In genomic region chr4:63231121-63231520, GRCm38 (mm10) we compare ENCODE assay signal across 9 mouse cellular contexts. TPM values are rescaled to one million over a fixed set of nuclear protein-coding genes. Genes with fewer than 3 reads are reported as not detected.
A peak's percentile ranks its signal among the peaks of the same experiment; 100 is the strongest.
DNase-seq lines count a peak whose midpoint lies in the region; ATAC-seq and TF ChIP-seq lines count a peak whose summit lies in the region.
"Had no signal": no experiment of that assay in that cellular context is flagged by ENCODE, and none has a peak within 500 bp of the region (broad histone marks: within the 10 kb centered on the region; RNA-seq: fewer than 3 reads in every experiment).

No protein-coding gene starts in this region.

- no peak for TF ChIP-seq CTCF in lung, adult 2 months (IDR thresholded peaks at IDR 0.05; ENCODE audit: insufficient read depth, low read length)
- TF ChIP-seq CTCF in small intestine, adult 2 months (IDR thresholded peaks at IDR 0.05; ENCODE audit: extremely low read depth, insufficient read length, insufficient replicate concordance, low read depth, low read length) = no peak

- peak overlapping the region; percentile 2; the same call in 1 of the 2 replicates for H3K27ac ChIP-seq in small intestine, adult 2 months (ENCODE audit: insufficient read depth, low read depth, low read length)
- no peak overlapping the region for H3K27ac ChIP-seq in midbrain, embryonic 11.5 days (ENCODE audit: low read depth, low read length)
- no peak overlapping the region for H3K27ac ChIP-seq in forebrain, embryonic 15.5 days (replicated peaks)

- ATAC-seq in midbrain, embryonic 11.5 days (ENCODE audit: low FRiP score) = no peak
- ATAC-seq in forebrain, embryonic 15.5 days (replicated peaks) = no peak
- ATAC-seq: forebrain, postnatal 0 days had no signal

- H3K4me1 ChIP-seq in lung, adult 2 months (ENCODE audit: control insufficient read depth, insufficient read depth, low read length) = no peaks in the 10 kb centered on the region; the same call in 1 of the 2 replicates
- peaks cover 12% of the 10 kb centered on the region for H3K4me1 ChIP-seq in small intestine, adult 2 months (ENCODE audit: control insufficient read depth, insufficient read depth, insufficient read length, low read length)
- peaks cover 15% of the 10 kb centered on the region for H3K4me1 ChIP-seq in midbrain, embryonic 11.5 days (ENCODE audit: control insufficient read depth, insufficient read depth, low read length)
- peaks cover 39% of the 10 kb centered on the region for H3K4me1 ChIP-seq in forebrain, embryonic 15.5 days

- no peak overlapping the region for H3K4me2 ChIP-seq in midbrain, embryonic 11.5 days
- H3K4me2 ChIP-seq in forebrain, embryonic 15.5 days (replicated peaks) = no peak overlapping the region

- H3K36me3 ChIP-seq in small intestine, adult 2 months (ENCODE audit: control insufficient read depth, insufficient read depth, low read length) = no peaks in the 10 kb centered on the region
- H3K36me3 ChIP-seq in midbrain, embryonic 11.5 days (ENCODE audit: control insufficient read depth, insufficient read depth, low read length) = no peaks in the 10 kb centered on the region
- H3K36me3 ChIP-seq in forebrain, embryonic 15.5 days = no peaks in the 10 kb centered on the region

- no peak overlapping the region for H3K9ac ChIP-seq in midbrain, embryonic 11.5 days (ENCODE audit: low read length)
- H3K9ac ChIP-seq in forebrain, embryonic 15.5 days (replicated peaks) = no peak overlapping the region
- H3K9ac ChIP-seq: forebrain, postnatal 0 days had no signal

- no peak overlapping the region for H3K4me3 ChIP-seq in lung, adult 2 months (replicated peaks; ENCODE audit: extremely low read depth, low read depth, low read length)
- no peak overlapping the region for H3K4me3 ChIP-seq in small intestine, adult 2 months (ENCODE audit: low read depth, low read length)
- no peak overlapping the region for H3K4me3 ChIP-seq in midbrain, embryonic 11.5 days (ENCODE audit: low read depth, low read length)
- H3K4me3 ChIP-seq in forebrain, embryonic 15.5 days = no peak overlapping the region

- TF ChIP-seq POLR2A in lung, adult 2 months (IDR thresholded peaks at IDR 0.05; ENCODE audit: borderline replicate concordance, extremely low read depth, low read depth, low read length) = no peak
- no peak for TF ChIP-seq POLR2A in small intestine, adult 2 months (IDR thresholded peaks at IDR 0.05; ENCODE audit: low read depth, low read length)

- intact Hi-C loops in heart, postnatal 10 days (cut with DNase I) = no loop called here

- WGBS in lung, adult 2 months = 55% methylated on average over 1 of the region's 1 CpGs
- WGBS in small intestine, adult 2 months = 39% methylated on average over 1 of the region's 1 CpGs
- 67% methylated on average over 1 of the region's 1 CpGs for WGBS in midbrain, embryonic 11.5 days
- WGBS in forebrain, embryonic 15.5 days = 71% methylated on average over 1 of the region's 1 CpGs

- DNase-seq in lung, adult 18-20 months = peak; percentile 35 to 53
- DNase-seq in lung, adult 2 months = no peak
- DNase-seq in cerebellum, adult 18-20 months = peak; percentile 69 to 73
- peak; percentile 76 to 82 for DNase-seq in heart, postnatal 10 days
- no peak for DNase-seq in midbrain, embryonic 11.5 days (ENCODE audit: low spot score, missing footprints)
- DNase-seq: forebrain, postnatal 0 days had no signal

- no peaks in the 10 kb centered on the region for H3K9me3 ChIP-seq in midbrain, embryonic 11.5 days (ENCODE audit: control insufficient read depth, low read length)
- no peaks in the 10 kb centered on the region for H3K9me3 ChIP-seq in forebrain, embryonic 15.5 days

- no peaks in the 10 kb centered on the region for H3K27me3 ChIP-seq in small intestine, adult 2 months (ENCODE audit: control insufficient read depth, insufficient read depth, low read length)
- no peaks in the 10 kb centered on the region for H3K27me3 ChIP-seq in midbrain, embryonic 11.5 days (ENCODE audit: control insufficient read depth, insufficient read depth, low read length)
- H3K27me3 ChIP-seq in forebrain, embryonic 15.5 days = no peaks in the 10 kb centered on the region

RNA-seq across cellular contexts. Expression of gene Col27a1, which starts 17.3 kb away (rescaled TPM):
- polyA plus RNA-seq in lung, adult 2 months (2012; rRNA removed) = 11.2 and 11.5 TPM in 2 replicates
- total RNA-seq in heart, postnatal 10 days (2021) = 1 to 10 TPM; 3.8 to 4.8 TPM
- polyA plus RNA-seq in small intestine, adult 2 months (2012; rRNA removed) = 5.4 and 6.3 TPM in 2 replicates
- 1.9 and 2.3 TPM in 2 replicates for polyA plus RNA-seq in midbrain, embryonic 11.5 days (2014; fragmentation: Nextera tagmentation; extraction: Ambion mirVana)
- polyA plus RNA-seq in forebrain, embryonic 15.5 days (2015; fragmentation: Nextera tagmentation; extraction: Ambion mirVana) = 1.3 and 1.4 TPM in 2 replicates

RNA-seq across cellular contexts. Expression of gene Kif12, which starts 59.2 kb away (rescaled TPM):
- polyA plus RNA-seq in lung, adult 2 months (2012; rRNA removed) = 0.11 TPM in 1 of 2 replicates, not detected in the other
- not detected for total RNA-seq in heart, postnatal 10 days (2021)
- 3.7 and 3.8 TPM in 2 replicates for polyA plus RNA-seq in small intestine, adult 2 months (2012; rRNA removed)
- not detected in 2 replicates for polyA plus RNA-seq in midbrain, embryonic 11.5 days (2014; fragmentation: Nextera tagmentation; extraction: Ambion mirVana)
- not detected in 2 replicates for polyA plus RNA-seq in forebrain, embryonic 15.5 days (2015; fragmentation: Nextera tagmentation; extraction: Ambion mirVana)
- total RNA-seq: common myeloid progenitor, adult 5-6 weeks had no signal
- polyA plus RNA-seq: forebrain, postnatal 0 days had no signal

Comparison
In these comparisons a context has a peak if more than half of its experiments do, and no peak if none do; other contexts are left out.
1. DNase-seq: peak in lung, adult 18-20 months (2 of 2), cerebellum, adult 18-20 months (2 of 2) and heart, postnatal 10 days (2 of 2); none in lung, adult 2 months (single experiment) and midbrain, embryonic 11.5 days (single experiment).